Mouse (Mus musculus): ENCODE data around the gene 9930021J03Rik.

The 9930021J03Rik gene

GRCm38 (mm10) chr19:29696309-29696708 is 109.5 kb downstream of the 9930021J03Rik start:
- no peak for DNase-seq (ENCODE audit: low spot score)

GRCm38 (mm10) chr19:29695071-29695470 is 110.7 kb downstream of the 9930021J03Rik start:
- DNase-seq (ENCODE audit: low spot score): no peak

GRCm38 (mm10) chr19:29683844-29684540 is 121.8 kb downstream of the 9930021J03Rik start:
- peak; percentile 86 for DNase-seq (ENCODE audit: low spot score)

- DNase-seq (ENCODE audit: low spot score): no peak
Observed at GRCm38 (mm10) chr19:29680182-29681152, 125.3 kb downstream of the 9930021J03Rik start.

- DNase-seq (ENCODE audit: low spot score): no peak
Observed at GRCm38 (mm10) chr19:29678181-29678778, 127.5 kb downstream of the 9930021J03Rik start.

- DNase-seq (ENCODE audit: low spot score): no peak
Observed at GRCm38 (mm10) chr19:29676479-29677193, 129.2 kb downstream of the 9930021J03Rik start.

- DNase-seq (ENCODE audit: low spot score): no peak
Observed at GRCm38 (mm10) chr19:29675562-29676078, 130.2 kb downstream of the 9930021J03Rik start.

- DNase-seq (ENCODE audit: low spot score): no peak
Observed at GRCm38 (mm10) chr19:29674946-29675345, 130.8 kb downstream of the 9930021J03Rik start.

GRCm38 (mm10) chr19:29672660-29673059 is 133.1 kb downstream of the 9930021J03Rik start:
- DNase-seq (ENCODE audit: low spot score): no peak

GRCm38 (mm10) chr19:29671160-29671559 is 134.6 kb downstream of the 9930021J03Rik start:
- no peak for DNase-seq (ENCODE audit: low spot score)

- no peak for DNase-seq (ENCODE audit: low spot score)
Observed at GRCm38 (mm10) chr19:29670247-29670646, 135.5 kb downstream of the 9930021J03Rik start.

GRCm38 (mm10) chr19:29668135-29668534 is 137.7 kb downstream of the 9930021J03Rik start:
- no peak for DNase-seq (ENCODE audit: low spot score)

GRCm38 (mm10) chr19:29666965-29667594 is 138.7 kb downstream of the 9930021J03Rik start:
- no peak for DNase-seq (ENCODE audit: low spot score)

GRCm38 (mm10) chr19:29666164-29666563 is 139.6 kb downstream of the 9930021J03Rik start:
- no peak for DNase-seq (ENCODE audit: low spot score)

GRCm38 (mm10) chr19:29664934-29665333 is 140.9 kb downstream of the 9930021J03Rik start:
- DNase-seq (ENCODE audit: low spot score): no peak

Measured in retina, embryonic 14.5 days (tissue).